17 mouse cellular contexts compared by ENCODE assay signal in genomic region chr11:23297379-23297778, GRCm38 (mm10).
"Had no signal": no experiment of that assay in that cellular context is flagged by ENCODE, and none has a peak within 500 bp of the region (broad histone marks: within the 10 kb centered on the region; RNA-seq: fewer than 3 reads in every experiment).

No protein-coding gene starts in this region.

- H3K9ac ChIP-seq: neural tube, embryonic 12.5 days; neural tube, embryonic 13.5 days; neural tube, embryonic 15.5 days; stomach, embryonic 15.5 days had no signal

- H3K9me3 ChIP-seq: neural tube, embryonic 12.5 days; neural tube, embryonic 13.5 days; neural tube, embryonic 15.5 days; stomach, embryonic 15.5 days had no signal

- H3K4me1 ChIP-seq: neural tube, embryonic 12.5 days; neural tube, embryonic 13.5 days; neural tube, embryonic 15.5 days; stomach, embryonic 15.5 days had no signal

- H3K4me2 ChIP-seq: neural tube, embryonic 12.5 days; neural tube, embryonic 13.5 days; neural tube, embryonic 15.5 days; stomach, embryonic 15.5 days had no signal

- H3K27me3 ChIP-seq: neural tube, embryonic 12.5 days; neural tube, embryonic 13.5 days; neural tube, embryonic 15.5 days; stomach, embryonic 15.5 days had no signal

- DNase-seq: retina, postnatal 1 day; right cerebral cortex, adult 18-20 months; right cerebral cortex, postnatal 14 days; right cerebral cortex, postnatal 25 days; right cerebral cortex, postnatal 4 days; spleen, adult 18-20 months; thymus, adult 18-20 months; thymus, adult 2 months; thymus, postnatal 14 days; thymus, postnatal 25 days; thymus, postnatal 36 days; thymus, postnatal 4 days had no signal

- H3K27ac ChIP-seq: neural tube, embryonic 12.5 days; neural tube, embryonic 13.5 days; neural tube, embryonic 15.5 days; stomach, embryonic 15.5 days; stomach, postnatal 0 days had no signal

- H3K4me3 ChIP-seq: neural tube, embryonic 12.5 days; neural tube, embryonic 13.5 days; neural tube, embryonic 15.5 days; stomach, embryonic 15.5 days had no signal
